Mouse (Mus musculus) spleen, adult 12 weeks (tissue): ENCODE results near the gene BC053393.
"Not testable (repeated sequence)": the region's sequence is repeated elsewhere in the genome, so short reads cannot be mapped to it uniquely, and the experiment has no call there.

Experiments used
- DNase-seq: peaks from one replicate; pipeline ENCODE4 v3.0.0; 2022; ENCODE audit warnings: low spot score

The BC053393 gene

DNA sequence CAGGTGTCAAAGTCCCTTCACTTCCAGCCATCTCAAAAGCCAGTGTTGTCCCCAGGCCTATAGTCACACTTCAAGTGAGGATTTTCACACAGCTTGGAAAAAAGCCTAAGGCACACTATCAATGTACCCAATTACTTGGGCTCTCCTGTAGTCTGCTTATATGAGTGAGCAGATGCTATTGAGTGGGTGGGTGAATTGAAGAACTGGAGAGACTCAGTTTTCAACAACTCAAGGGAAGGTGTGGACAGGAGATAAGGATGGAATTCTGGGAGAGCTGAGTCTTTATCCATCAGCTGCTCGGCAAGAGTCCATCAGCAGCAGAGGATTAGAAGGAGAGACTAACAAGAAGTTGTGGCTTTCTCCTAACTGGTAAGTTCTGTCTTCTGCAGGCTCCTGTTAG is at the start of gene BC053393:
Gene BC053393, plus strand, starts transcription at position 210 of the 400 bp plus-strand sequence.
- no peak for DNase-seq

DNA sequence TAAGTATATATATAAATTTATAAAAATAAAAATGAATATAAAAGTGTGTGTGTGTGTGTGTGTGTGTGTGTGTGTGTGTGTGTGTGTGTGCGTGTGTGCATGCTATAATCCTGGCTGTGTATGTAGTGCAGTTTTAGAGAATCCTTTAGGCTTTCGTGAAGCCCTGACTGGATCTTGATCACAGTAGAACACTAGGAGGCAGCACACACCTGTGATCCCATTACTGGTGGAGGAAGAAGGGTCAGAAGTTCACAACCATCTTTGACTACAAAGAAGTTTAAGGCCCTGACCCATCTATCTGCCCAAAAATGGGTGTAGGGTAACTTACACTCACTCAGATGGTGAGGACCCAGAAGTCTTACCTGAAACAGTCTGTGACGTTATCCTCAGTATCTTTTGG is 48.6 kb upstream of the BC053393 start:
- no peak for DNase-seq

GRCm38 (mm10) chr11:46523912-46524311 is 47.4 kb upstream of the BC053393 start, which contains the start of gene Gm12169:
Gene Gm12169 (plus strand): TSS chr11:46524212.
- no peak for DNase-seq

- no peak for DNase-seq
These were observed 41.2 kb upstream of the BC053393 start for GRCm38 (mm10) chr11:46530149-46530548.

DNA sequence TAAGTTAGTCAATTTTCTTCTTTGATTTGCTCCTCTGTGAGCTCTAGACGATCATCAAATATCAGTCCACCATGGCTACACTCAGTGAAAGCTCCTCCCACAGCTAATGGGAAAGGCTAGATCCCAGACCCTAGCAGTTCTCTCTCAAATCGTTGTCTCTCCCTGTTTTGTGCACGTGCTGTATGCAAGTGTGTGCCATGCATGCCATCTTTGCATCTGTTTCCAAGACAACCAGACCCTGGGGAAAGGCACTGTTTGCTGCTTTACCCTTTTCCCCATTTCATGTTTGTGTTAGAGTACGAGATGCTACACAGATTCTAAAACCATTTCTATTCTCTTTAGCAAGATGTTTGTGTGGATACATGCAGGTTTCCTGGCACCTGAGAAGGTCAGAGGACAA is 34.4 kb upstream of the BC053393 start:
- DNase-seq, result no peak

DNA sequence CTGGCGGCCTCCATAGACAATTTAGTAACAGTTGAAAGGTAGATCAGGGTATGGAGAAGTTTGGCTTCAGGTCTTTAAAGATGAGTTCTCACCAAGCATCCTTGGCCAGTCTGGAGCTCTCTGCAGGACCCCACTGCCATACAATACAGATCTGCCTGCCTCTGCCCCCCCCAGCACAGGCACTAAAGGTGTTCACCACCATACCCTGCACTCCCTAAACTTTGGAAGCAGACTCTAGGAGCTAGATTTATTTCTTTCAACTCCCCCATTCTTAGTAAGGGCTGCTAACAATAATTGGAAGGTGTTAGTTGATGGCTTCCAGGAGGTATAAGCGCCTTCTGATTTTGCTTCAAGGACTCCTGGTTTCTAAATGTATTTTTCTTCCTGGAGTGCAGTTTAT is 27.8 kb upstream of the BC053393 start:
- no peak for DNase-seq

DNA sequence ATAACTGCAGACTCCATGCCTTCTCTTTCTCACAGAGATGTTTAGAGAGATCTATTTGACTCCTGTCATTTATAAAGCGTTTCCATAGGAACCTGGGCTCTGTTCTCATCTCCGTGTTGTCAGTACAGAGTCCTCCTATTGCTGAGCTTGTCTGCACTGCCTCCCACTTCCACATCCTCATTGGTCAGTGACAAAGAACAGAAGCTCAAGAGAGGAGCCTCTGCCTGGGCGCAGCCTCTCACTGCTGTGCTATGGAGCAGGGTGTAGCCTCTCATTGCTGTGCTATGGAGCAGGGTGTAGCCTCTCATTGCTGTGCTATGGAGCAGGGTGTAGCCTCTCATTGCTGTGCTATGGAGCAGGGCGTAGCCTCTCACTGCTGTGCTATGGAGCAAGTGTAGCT is 21.6 kb upstream of the BC053393 start:
- no peak for DNase-seq

- DNase-seq, result no peak
These were observed 18.6 kb upstream of the BC053393 start for GRCm38 (mm10) chr11:46552741-46553140.

DNA sequence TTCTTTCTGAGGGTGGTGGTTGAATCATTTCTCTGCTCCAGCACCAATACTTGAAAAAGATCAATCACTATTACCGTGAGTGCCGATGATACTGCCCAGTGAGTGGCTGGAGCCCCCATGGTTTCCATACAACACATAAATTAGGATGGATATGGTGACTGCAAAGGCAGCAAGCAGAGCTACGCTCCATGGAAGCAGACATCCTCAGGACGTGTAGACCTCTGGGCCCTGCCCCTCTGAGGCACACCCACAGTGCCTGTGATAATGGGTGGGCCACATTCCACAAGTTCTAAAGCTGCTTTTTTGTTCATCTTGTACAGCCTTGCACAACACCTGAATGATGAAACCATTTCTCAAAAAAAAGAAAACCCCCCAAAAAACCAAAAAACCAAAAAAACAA is 10.2 kb upstream of the BC053393 start:
- DNase-seq, result no peak

GRCm38 (mm10) chr11:46564671-46565070 is 6.7 kb upstream of the BC053393 start:
- no peak for DNase-seq

DNA sequence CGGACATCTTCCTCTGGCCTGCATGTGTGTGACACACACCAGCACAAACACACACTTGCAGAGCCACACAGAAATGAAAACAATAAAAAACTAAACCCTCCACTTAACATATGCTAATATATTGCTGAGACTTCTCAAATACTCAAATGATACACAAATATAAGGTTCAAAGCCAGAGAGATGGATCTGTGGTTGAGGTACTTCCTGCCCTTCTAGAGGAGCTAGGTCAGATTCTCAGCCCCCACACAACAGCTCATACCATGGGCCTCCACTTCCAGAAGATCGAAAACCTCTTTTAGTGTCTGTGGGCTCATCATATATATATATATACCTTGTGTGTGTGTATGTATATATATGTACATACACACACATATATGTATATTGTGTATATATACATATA is 5.4 kb upstream of the BC053393 start:
- DNase-seq, result no peak

DNA sequence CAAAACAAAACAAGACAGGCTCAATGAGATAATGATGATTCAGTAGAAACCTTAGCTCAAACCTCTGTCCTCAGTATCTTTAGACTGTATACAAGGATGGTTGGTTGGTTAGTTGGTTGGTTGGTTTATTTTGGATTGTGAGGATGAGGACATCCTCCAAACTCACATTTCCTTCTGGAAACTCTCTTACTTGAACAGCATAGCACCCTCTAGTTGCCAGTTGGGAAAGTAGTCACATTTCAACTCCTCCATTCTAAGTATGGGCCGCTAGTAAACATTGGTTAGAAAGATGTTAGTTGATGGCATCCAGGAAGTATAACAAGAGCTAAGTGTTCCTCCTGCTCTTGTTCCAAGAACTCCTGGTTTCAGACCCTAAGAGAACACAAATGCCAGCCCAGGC is 2.2 kb upstream of the BC053393 start:
- DNase-seq, result no peak

- DNase-seq, result no peak
These were observed 7.5 kb downstream of the BC053393 start for GRCm38 (mm10) chr11:46578771-46579281.

DNA sequence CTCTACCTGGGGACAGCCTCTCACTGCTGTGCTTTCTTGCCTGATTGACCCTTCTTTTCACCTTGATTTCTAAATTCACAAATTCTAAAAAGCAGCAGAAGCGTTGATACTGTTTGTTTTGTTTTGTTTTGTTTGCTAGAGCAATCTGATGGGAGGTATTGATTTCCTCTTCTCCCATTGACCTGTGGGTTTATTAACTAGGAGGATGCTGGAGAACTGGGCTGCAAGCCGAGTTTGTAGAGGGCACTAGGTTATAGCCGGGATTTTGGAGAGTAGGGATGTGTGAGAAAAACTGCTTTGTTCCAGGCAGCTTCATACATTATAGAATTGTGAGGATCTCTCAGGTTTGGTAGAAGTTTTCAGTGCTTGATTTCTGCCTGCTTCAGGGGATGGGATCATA is 9.1 kb downstream of the BC053393 start:
- DNase-seq, result no peak

DNA sequence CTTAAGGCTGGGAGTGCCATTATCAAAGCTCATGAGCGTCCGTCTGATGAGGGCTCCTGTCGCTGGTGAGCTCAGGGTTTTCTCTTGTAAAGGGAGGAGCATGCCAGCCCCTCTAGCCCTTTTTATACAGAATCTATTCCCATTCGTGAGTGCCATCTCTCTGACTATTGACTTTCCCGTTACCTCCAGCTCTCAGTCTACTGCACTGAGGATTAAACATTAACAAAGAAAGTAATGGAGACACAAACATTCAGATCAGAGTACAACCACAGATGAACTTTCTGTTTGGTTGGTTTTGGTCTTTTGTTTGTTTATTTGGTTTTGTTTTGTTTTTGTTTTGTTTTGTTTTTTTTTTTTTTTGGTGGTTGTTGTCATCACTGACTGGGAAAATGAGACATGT is 11.4 kb downstream of the BC053393 start:
- no peak for DNase-seq

GRCm38 (mm10) chr11:46592416-46592815 is 21.1 kb downstream of the BC053393 start:
- no peak for DNase-seq

DNA sequence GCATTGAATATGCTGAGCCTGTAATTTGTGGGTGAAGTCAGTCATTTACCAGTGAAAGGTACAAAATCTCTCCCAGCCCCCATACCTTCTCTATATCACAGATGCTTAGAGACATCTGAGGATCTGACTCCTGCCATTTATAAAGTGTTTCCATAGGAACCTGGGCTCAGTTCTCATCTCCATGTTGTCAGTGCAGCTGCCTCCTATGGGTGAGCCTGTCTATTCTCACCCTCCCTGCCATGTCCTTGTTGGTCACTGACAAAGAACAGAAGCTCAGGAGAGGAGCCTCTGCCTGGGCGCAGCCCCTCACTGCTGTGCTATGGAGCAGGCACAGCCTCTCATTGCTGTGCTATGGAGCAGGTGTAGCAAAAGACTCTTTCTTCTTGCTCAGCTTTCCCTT is 48.6 kb downstream of the BC053393 start:
- DNase-seq, result no peak

DNA sequence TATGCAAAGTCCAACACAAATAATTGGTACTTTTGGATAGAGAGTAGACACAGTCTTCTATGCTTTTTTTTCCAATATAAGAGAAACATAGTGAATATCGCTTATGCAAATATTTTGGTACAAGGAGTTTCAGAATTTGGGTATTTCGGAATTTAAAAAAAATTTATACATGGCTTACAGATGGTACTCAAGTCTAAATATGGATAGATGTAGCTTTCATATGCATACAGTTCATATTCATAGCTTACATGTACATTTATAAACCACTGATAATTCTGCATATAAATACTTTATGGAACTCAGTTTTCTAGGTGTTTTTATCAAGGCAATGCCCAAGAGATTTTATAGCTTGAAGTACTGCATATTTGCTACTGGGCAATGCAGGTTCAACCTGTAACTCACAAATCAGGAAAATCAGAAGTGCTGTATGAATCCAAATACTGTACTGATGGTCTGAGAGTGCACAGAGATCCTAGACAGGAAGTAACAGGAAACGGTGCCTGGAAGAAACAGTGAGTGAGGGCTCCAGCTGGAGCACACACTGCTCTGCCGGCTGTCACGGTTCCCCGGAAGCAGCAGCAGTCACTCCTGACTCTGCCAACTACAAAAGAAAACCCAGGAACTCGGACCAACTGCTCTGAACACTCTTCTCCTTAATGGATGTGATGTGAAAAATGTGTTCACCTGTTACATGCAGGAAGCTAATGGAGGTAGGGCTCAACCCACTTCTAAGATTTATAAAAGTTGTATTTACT is 49.3 kb downstream of the BC053393 start:
- DNase-seq, result no peak

DNA sequence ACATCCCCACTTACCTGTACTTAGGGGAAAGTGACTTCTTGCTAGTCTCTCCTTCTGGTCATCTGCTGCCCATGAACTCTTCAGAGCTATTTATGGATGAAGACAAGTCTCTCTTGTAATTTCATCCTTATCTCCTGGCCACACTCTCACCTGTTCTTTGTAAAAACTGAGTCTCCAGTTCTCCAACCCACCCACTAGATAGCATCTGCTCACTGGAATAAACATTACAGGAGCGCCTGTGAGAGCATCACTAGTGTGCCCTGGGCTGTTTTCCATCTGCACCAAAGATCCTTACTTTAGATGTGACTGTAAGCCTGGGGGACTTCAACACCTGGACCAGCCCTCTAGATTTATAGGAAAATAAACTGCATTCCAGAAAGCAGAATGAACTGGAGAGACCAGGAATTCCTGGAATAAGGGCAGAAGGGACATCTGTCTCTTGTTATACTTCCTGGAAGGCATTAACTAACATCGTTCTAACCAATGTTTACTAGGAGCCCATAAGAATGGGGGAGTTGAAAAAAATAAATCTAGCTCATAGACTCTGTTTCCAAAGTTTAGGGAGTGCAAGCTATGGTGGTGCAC is 58.0 kb downstream of the BC053393 start, which contains the start of gene Dppa1:
Gene Dppa1, minus strand, starts transcription at position 51 of the 585 bp plus-strand sequence.
- DNase-seq, result no peak

DNA sequence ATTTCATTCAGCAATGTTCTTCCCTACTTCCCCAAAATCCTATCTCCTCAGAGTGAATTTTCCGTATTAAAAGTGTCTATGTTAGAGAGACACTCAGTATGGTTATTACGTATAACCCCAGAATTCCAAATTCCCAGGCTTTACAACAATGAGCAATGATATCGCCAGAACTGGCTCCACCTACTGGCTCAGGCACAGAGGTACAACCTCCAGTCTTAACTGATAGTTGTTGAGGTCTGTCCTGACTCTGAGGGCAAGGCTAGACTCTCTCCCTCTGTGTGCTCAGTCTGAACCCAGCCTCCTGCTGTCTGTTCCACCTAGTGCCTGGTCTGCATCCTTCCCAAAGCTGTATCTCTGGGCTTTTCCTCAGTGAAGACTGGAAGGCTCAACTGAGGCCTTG is 60.3 kb downstream of the BC053393 start:
- DNase-seq, result no peak

GRCm38 (mm10) chr11:46635516-46635915 is 64.2 kb downstream of the BC053393 start:
- not testable (repeated sequence) for DNase-seq

- no peak for DNase-seq
These were observed 65.2 kb downstream of the BC053393 start for GRCm38 (mm10) chr11:46636568-46636967.
